Mouse (Mus musculus): ENCODE data around the gene Cyp2c23. TPM values are rescaled to one million over a fixed set of nuclear protein-coding genes. Genes with fewer than 3 reads are reported as not detected.

Gene Cyp2c23
- not detected in 2 replicates for polyA plus RNA-seq (2012; rRNA removed)

DNA sequence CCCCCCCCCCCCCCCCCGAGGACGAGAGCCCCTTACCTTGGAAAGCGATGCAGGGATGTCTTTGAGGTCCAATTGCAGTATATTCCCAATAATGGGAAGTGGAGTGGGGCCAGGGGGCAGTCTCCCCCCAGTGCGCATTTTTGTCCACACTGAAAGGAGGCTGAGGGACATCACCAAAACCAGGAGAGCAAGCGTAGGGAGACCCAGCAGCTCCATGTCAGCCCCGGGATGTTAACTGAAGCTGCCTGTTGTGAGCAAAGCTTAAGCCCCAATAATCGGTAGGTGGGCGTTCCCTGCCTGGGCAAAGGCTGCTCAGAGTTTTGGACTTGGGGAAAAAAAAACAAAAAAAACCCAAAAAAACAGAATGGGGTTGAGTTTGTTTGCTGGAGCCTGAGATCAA, at the start of gene Cyp2c23:
Cyp2c23 (minus strand) TSS at position 237 of the 400 bp plus-strand sequence.

DNA sequence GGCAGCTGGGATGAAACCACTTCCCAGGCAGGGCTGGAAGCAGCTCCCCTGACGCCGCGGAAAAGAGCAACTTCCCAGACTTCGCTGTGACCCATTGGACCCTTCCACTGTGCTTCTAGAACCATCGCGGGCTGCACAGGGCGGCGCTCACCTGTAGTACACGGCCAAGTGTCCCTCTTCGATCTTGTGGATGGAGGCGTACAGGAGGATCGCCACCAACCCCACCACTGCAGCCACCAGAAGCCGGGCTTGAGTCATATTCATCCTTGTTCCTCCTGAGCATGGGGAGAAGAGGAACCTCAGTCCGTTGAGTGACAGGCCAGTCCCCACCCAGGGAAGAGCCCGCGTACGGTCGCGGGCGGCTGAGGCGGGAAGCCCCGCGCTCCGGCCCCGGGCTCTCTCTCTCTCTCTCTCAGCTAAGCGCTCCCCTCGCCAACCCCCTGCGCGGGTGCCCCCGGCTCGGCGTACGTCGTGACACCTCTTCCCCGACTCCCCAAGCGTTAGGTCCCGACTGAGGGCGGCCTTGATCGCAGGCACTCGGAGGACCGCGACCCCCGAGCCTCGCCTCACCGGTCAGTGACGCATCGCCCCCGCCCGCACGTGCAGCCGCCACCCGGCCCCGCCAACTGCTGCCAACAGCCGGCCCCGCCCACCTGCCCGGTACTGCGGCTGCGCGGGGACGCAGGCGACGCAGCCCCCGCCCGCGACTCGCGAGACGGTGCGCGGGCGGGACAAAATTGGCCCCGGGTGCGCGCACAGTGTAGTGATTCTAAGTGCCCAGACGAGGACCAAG, 40.3 kb upstream of the Cyp2c23 start, which contains the start of gene Erlin1:
Erlin1 (minus strand) TSS at position 665 of the 793 bp plus-strand sequence.

DNA sequence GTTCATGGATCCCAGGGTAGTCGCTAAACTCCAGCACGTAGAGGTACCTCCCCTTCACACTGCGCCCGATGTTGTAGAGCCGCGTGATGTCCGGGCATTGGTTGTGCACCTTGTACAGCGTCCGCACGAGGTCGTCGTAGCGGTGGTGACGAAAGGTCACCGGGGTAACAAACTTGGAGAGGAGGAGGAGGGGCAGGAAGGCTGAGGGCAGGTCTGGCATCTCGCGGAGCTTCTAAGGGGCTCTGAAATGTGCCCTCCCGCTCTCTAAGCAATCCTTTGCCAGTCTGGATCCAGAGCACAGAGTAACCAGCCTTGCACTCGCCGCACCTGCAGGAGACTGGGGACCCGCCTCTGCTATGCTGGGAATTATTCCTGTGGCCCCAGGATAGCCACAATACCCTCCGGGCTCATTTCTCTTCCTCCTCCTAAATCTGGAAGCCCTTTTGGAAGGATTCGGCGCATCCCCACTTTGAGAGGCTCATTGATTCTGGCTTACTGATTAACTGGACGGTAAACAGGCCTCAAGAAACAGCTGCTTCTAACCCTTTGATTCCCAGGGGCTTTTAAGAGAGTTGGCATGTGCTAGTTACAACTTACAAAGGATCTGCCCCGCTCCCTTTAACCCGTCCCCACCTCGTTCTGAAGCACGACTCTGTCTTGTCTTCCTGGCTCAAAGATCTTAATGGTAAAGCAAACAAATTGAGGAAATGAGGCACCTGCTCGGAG, 42.8 kb downstream of the Cyp2c23 start, which contains the start of gene Cpn1:
Cpn1 (minus strand) TSS at position 488 of the 726 bp plus-strand sequence.

Other genes starting within 250 kb of the Cyp2c23 start
- gene Abcc2, start 247.0 kb downstream of the Cyp2c23 start, polyA plus RNA-seq (2012; rRNA removed), result 0.17 and 0.28 TPM in 2 replicates
- gene Dnmbp, start 89.0 kb downstream of the Cyp2c23 start, polyA plus RNA-seq (2012; rRNA removed), result 9.5 and 10.3 TPM in 2 replicates
- 0.14 and 0.24 TPM in 2 replicates for gene Cpn1, start 42.7 kb downstream of the Cyp2c23 start, polyA plus RNA-seq (2012; rRNA removed)
- gene Erlin1, start 40.6 kb upstream of the Cyp2c23 start, polyA plus RNA-seq (2012; rRNA removed), result 23.0 and 26.2 TPM in 2 replicates
- 135 and 142 TPM in 2 replicates for gene Chuk, start 78.3 kb upstream of the Cyp2c23 start, polyA plus RNA-seq (2012; rRNA removed)
- 30.3 and 30.8 TPM in 2 replicates for gene Cwf19l1, start 106.7 kb upstream of the Cyp2c23 start, polyA plus RNA-seq (2012; rRNA removed)
- 141 and 156 TPM in 2 replicates for gene Bloc1s2, start 117.2 kb upstream of the Cyp2c23 start, polyA plus RNA-seq (2012; rRNA removed)
- gene Pkd2l1, start 163.2 kb upstream of the Cyp2c23 start, polyA plus RNA-seq (2012; rRNA removed), result 0.08 TPM in 2 replicates
- gene Scd3, start 174.1 kb upstream of the Cyp2c23 start, polyA plus RNA-seq (2012; rRNA removed), result 3.3 and 3.9 TPM in 2 replicates